Mouse (Mus musculus): ENCODE measurements around the gene Ndufab1.

DNA sequence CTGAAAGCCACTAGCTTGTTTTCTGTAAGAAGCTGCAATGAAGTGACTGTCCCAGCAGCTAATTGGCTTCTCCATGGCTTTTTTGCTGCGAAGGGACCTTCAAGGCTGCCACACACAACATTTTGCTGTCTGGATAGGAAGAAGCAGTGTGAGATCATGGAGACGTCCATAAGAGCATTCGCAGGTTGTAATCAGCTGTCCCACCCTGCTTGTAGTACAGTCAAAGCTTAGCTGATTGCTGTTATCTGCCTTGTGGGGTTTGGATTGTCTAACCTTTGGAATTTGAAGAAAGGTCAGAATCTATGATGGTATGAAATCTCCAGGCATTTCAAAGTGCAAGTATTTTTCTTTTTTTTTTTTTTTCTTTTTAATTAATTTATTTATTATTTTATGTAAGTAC is 27.3 kb downstream of the Ndufab1 start:
- no peak for TF ChIP-seq POLR2A (IDR thresholded peaks at IDR 0.05; ENCODE audit: borderline replicate concordance, low read depth, low read length)
- TF ChIP-seq CTCF (IDR thresholded peaks at IDR 0.05; ENCODE audit: low read depth, low read length), result no peak
